Mouse (Mus musculus) cerebellum, postnatal 10 days (tissue): ENCODE measurements at regions not wholly inside any gene's neighbourhood (a gene's known extent, or its start where the extent isn't known, plus 50 kb on each side); places are given as distances from the start of the nearest gene placed in this dataset.

Experiments used
- DNase-seq, 2 experiments: peaks; one replicate each; pipeline ENCODE4 v3.0.0; 2021; ENCODE audit warnings: mixed read lengths in 2 of 2

- DNase-seq = no peak
Measured at GRCm38 (mm10) chr10:118501571-118501970, 60.7 kb downstream of the Ifng start.

GRCm38 (mm10) chr10:118504811-118505210 lies 64.0 kb downstream of the Ifng start:
- DNase-seq = peak; percentile 21 to 24

- DNase-seq = no peak
Measured at GRCm38 (mm10) chr10:118506154-118506553, 65.3 kb downstream of the Ifng start.

- peak; percentile 65 to 70 for DNase-seq
Measured at GRCm38 (mm10) chr10:118507630-118508029, 66.8 kb downstream of the Ifng start.

- DNase-seq = no peak
Measured at GRCm38 (mm10) chr10:118516839-118517238, 76.0 kb downstream of the Ifng start.

- no peak for DNase-seq
Measured at GRCm38 (mm10) chr10:118517995-118518394, 77.1 kb downstream of the Ifng start.

- DNase-seq = peak; percentile 47 to 74
Measured at GRCm38 (mm10) chr10:118545966-118546365, 105.1 kb downstream of the Ifng start.

GRCm38 (mm10) chr10:118550201-118550600 lies 109.4 kb downstream of the Ifng start:
- no peak for DNase-seq

GRCm38 (mm10) chr10:118558848-118559247 lies 118.0 kb downstream of the Ifng start:
- DNase-seq = peak; percentile 26 to 33

GRCm38 (mm10) chr10:118564041-118564440 lies 123.2 kb downstream of the Ifng start:
- peak; percentile 73 to 74 for DNase-seq

- peak; percentile 57 to 61 for DNase-seq
Measured at GRCm38 (mm10) chr10:118564528-118565268, 123.9 kb downstream of the Ifng start.

GRCm38 (mm10) chr10:118568617-118569016 lies 127.8 kb downstream of the Ifng start:
- DNase-seq = peak; percentile 28 to 39

GRCm38 (mm10) chr10:118569424-118569823 lies 128.6 kb downstream of the Ifng start:
- peak; percentile 77 to 82 for DNase-seq

- no peak for DNase-seq
Measured at GRCm38 (mm10) chr10:118573247-118573646, 132.4 kb downstream of the Ifng start.

- no peak for DNase-seq
Measured at GRCm38 (mm10) chr10:118575570-118575969, 134.7 kb downstream of the Ifng start.

- DNase-seq = no peak
Measured at GRCm38 (mm10) chr10:118581376-118581775, 140.5 kb downstream of the Ifng start.

- DNase-seq = no peak
Measured at GRCm38 (mm10) chr10:118585821-118586220, 145.0 kb downstream of the Ifng start.

- DNase-seq = no peak
Measured at GRCm38 (mm10) chr10:118588198-118588597, 147.4 kb downstream of the Ifng start.

GRCm38 (mm10) chr10:118592648-118593368 lies 152.0 kb downstream of the Ifng start:
- DNase-seq = peak; percentile 96 to 98

GRCm38 (mm10) chr10:118596206-118596605 lies 155.4 kb downstream of the Ifng start:
- DNase-seq = peak; percentile 34

GRCm38 (mm10) chr10:118598497-118598896 lies 157.7 kb downstream of the Ifng start:
- peak in 1 of 2 experiments; percentile 26 for DNase-seq

- DNase-seq = no peak
Measured at GRCm38 (mm10) chr10:118599197-118599596, 158.4 kb downstream of the Ifng start.

GRCm38 (mm10) chr10:118599610-118600009 lies 158.8 kb downstream of the Ifng start:
- DNase-seq = no peak

GRCm38 (mm10) chr10:118602922-118603321 lies 162.1 kb downstream of the Ifng start:
- no peak for DNase-seq
